Mouse (Mus musculus): ENCODE results near the gene Ltbp4. TPM values are rescaled to one million over a fixed set of nuclear protein-coding genes. Genes with fewer than 3 reads are reported as not detected.

Ltbp4 gene
- polyA plus RNA-seq, 1 experiment from 2014 or later: 40.7 TPM

- Histone ChIP-seq H3K36me3 (ENCODE audit: control insufficient read depth, insufficient read depth) (no peaks in the 10 kb centered on the region), H3K9ac (ENCODE audit: low read depth, low read length) (no peak overlapping the region), H3K4me3 (ENCODE audit: low read depth, low read length) (peak overlapping the region; percentile 58), H3K9me3 (ENCODE audit: control insufficient read depth) (no peaks in the 10 kb centered on the region), H3K27ac (ENCODE audit: low read depth, low read length) (peak overlapping the region; percentile 61), H3K4me2 (replicated peaks; ENCODE audit: low read depth) (peak overlapping the region; percentile 82), H3K27me3 (replicated peaks; ENCODE audit: control insufficient read depth, insufficient read depth, low read length) (peaks cover 72% of the 10 kb centered on the region), H3K4me1 (replicated peaks; ENCODE audit: control insufficient read depth, insufficient read depth, low read length) (peaks cover 8% of the 10 kb centered on the region; the same call in 1 of the 2 replicates)
- no peak for ATAC-seq
- WGBS: 4% methylated on average over 8 of the region's 8 CpGs
- no peak for TF ChIP-seq CTCF (IDR thresholded peaks at IDR 0.05; ENCODE audit: low read depth)
These were observed 6.0 kb downstream of the Ltbp4 start for GRCm38 (mm10) chr7:27331541-27331851.

- Histone ChIP-seq H3K4me1 (replicated peaks; ENCODE audit: control insufficient read depth, insufficient read depth, low read length) (peaks cover 8% of the 10 kb centered on the region; the same call in 1 of the 2 replicates), H3K9ac (ENCODE audit: low read depth, low read length) (no peak overlapping the region), H3K4me2 (replicated peaks; ENCODE audit: low read depth) (peak overlapping the region; percentile 82), H3K27ac (ENCODE audit: low read depth, low read length) (peak overlapping the region; percentile 61), H3K36me3 (ENCODE audit: control insufficient read depth, insufficient read depth) (no peaks in the 10 kb centered on the region), H3K4me3 (ENCODE audit: low read depth, low read length) (peak overlapping the region; percentile 58), H3K27me3 (replicated peaks; ENCODE audit: control insufficient read depth, insufficient read depth, low read length) (peaks cover 70% of the 10 kb centered on the region), H3K9me3 (ENCODE audit: control insufficient read depth) (no peaks in the 10 kb centered on the region)
- under 1% methylated on average over 39 of the region's 39 CpGs for WGBS
- ATAC-seq: peak; percentile 60
- no peak for TF ChIP-seq CTCF (IDR thresholded peaks at IDR 0.05; ENCODE audit: low read depth)
These were observed 6.6 kb downstream of the Ltbp4 start for GRCm38 (mm10) chr7:27330709-27331540.

- no peaks in the 10 kb centered on the region for H3K36me3 ChIP-seq (ENCODE audit: control insufficient read depth, insufficient read depth)
- H3K9me3 ChIP-seq (ENCODE audit: control insufficient read depth): no peaks in the 10 kb centered on the region
- no peak overlapping the region for H3K9ac ChIP-seq (ENCODE audit: low read depth, low read length)
- H3K4me3 ChIP-seq (ENCODE audit: low read depth, low read length): peak overlapping the region; percentile 58
- no peak for TF ChIP-seq CTCF (IDR thresholded peaks at IDR 0.05; ENCODE audit: low read depth)
- ATAC-seq: no peak
- WGBS: 27% methylated on average over 17 of the region's 17 CpGs
- H3K27me3 ChIP-seq (replicated peaks; ENCODE audit: control insufficient read depth, insufficient read depth, low read length): peaks cover 65% of the 10 kb centered on the region
- H3K27ac ChIP-seq (ENCODE audit: low read depth, low read length): no peak overlapping the region
- H3K4me1 ChIP-seq (replicated peaks; ENCODE audit: control insufficient read depth, insufficient read depth, low read length): peaks cover 8% of the 10 kb centered on the region; the same call in 1 of the 2 replicates
- peak overlapping the region; percentile 82 for H3K4me2 ChIP-seq (replicated peaks; ENCODE audit: low read depth)
These were observed 7.5 kb downstream of the Ltbp4 start for GRCm38 (mm10) chr7:27329981-27330380.

GRCm38 (mm10) chr7:27329326-27329947, 8.1 kb downstream of the Ltbp4 start:
- Histone ChIP-seq H3K4me3 (ENCODE audit: low read depth, low read length) (peak overlapping the region; percentile 21), H3K27ac (ENCODE audit: low read depth, low read length) (no peak overlapping the region), H3K27me3 (replicated peaks; ENCODE audit: control insufficient read depth, insufficient read depth, low read length) (peaks cover 60% of the 10 kb centered on the region), H3K9ac (ENCODE audit: low read depth, low read length) (no peak overlapping the region), H3K4me2 (replicated peaks; ENCODE audit: low read depth) (peak overlapping the region; percentile 55), H3K9me3 (ENCODE audit: control insufficient read depth) (no peaks in the 10 kb centered on the region), H3K36me3 (ENCODE audit: control insufficient read depth, insufficient read depth) (no peaks in the 10 kb centered on the region), H3K4me1 (replicated peaks; ENCODE audit: control insufficient read depth, insufficient read depth, low read length) (peaks cover 8% of the 10 kb centered on the region; the same call in 1 of the 2 replicates)
- ATAC-seq: no peak
- TF ChIP-seq CTCF (IDR thresholded peaks at IDR 0.05; ENCODE audit: low read depth): peak; percentile 87
- WGBS: 8% methylated on average over 45 of the region's 45 CpGs

GRCm38 (mm10) chr7:27328648-27329047, 8.8 kb downstream of the Ltbp4 start:
- Histone ChIP-seq H3K9me3 (ENCODE audit: control insufficient read depth) (no peaks in the 10 kb centered on the region), H3K4me1 (replicated peaks; ENCODE audit: control insufficient read depth, insufficient read depth, low read length) (peaks cover 8% of the 10 kb centered on the region; the same call in 1 of the 2 replicates), H3K36me3 (ENCODE audit: control insufficient read depth, insufficient read depth) (no peaks in the 10 kb centered on the region; the same call in 1 of the 2 replicates), H3K9ac (ENCODE audit: low read depth, low read length) (no peak overlapping the region), H3K27me3 (replicated peaks; ENCODE audit: control insufficient read depth, insufficient read depth, low read length) (peaks cover 53% of the 10 kb centered on the region), H3K4me2 (replicated peaks; ENCODE audit: low read depth) (no peak overlapping the region; the same call in 1 of the 2 replicates), H3K27ac (ENCODE audit: low read depth, low read length) (no peak overlapping the region), H3K4me3 (ENCODE audit: low read depth, low read length) (no peak overlapping the region)
- TF ChIP-seq CTCF (IDR thresholded peaks at IDR 0.05; ENCODE audit: low read depth): no peak
- WGBS: 45% methylated on average over 16 of the region's 16 CpGs
- no peak for ATAC-seq

GRCm38 (mm10) chr7:27328161-27328560, 9.3 kb downstream of the Ltbp4 start:
- Histone ChIP-seq H3K36me3 (ENCODE audit: control insufficient read depth, insufficient read depth) (no peaks in the 10 kb centered on the region; the same call in 1 of the 2 replicates), H3K27ac (ENCODE audit: low read depth, low read length) (no peak overlapping the region), H3K4me2 (replicated peaks; ENCODE audit: low read depth) (no peak overlapping the region), H3K27me3 (replicated peaks; ENCODE audit: control insufficient read depth, insufficient read depth, low read length) (peaks cover 50% of the 10 kb centered on the region), H3K4me3 (ENCODE audit: low read depth, low read length) (no peak overlapping the region), H3K9me3 (ENCODE audit: control insufficient read depth) (no peaks in the 10 kb centered on the region), H3K4me1 (replicated peaks; ENCODE audit: control insufficient read depth, insufficient read depth, low read length) (peaks cover 8% of the 10 kb centered on the region; the same call in 1 of the 2 replicates), H3K9ac (ENCODE audit: low read depth, low read length) (no peak overlapping the region)
- TF ChIP-seq CTCF (IDR thresholded peaks at IDR 0.05; ENCODE audit: low read depth): no peak
- ATAC-seq: no peak
- WGBS: 84% methylated on average over 11 of the region's 11 CpGs

All from intestine, postnatal 0 days (tissue).